Mouse (Mus musculus) midbrain, postnatal 0 days (tissue): ENCODE measurements at regions not wholly inside any gene's neighbourhood (a gene's known extent, or its start where the extent isn't known, plus 50 kb on each side); places are given as distances from the start of the nearest gene placed in this dataset.

Experiments used
- ATAC-seq: fragments of 200-750 bp; cut with Nextera tagmentation; 2 replicates; pipeline ENCODE4 v1.8.0; 2017; ENCODE audit warnings: moderate number of reproducible peaks, mild to moderate bottlenecking, moderate TSS enrichment, moderate library complexity; ENCODE audit not compliant: low FRiP score
- DNase-seq: peaks from one replicate; pipeline ENCODE4 v3.0.0-alpha.2; 2015; ENCODE audit warnings: low spot score
- H3K27ac ChIP-seq: fragments of 300-500 bp; sonication (generic); 2 replicates; pipeline ENCODE4 v1.5.1; 2014; ENCODE audit warnings: low read depth, mild to moderate bottlenecking, low read length, mixed read lengths
- H3K27me3 ChIP-seq: fragments of 300-500 bp; sonication (generic); 2 replicates; pipeline ENCODE4 v1.6.1; 2014; ENCODE audit warnings: low read length, control low read depth, mixed read lengths; ENCODE audit not compliant: insufficient read depth
- H3K36me3 ChIP-seq: fragments of 300-500 bp; sonication (generic); 2 replicates; pipeline ENCODE4 v1.6.1; 2014; ENCODE audit warnings: low read length, control low read depth, mixed read lengths; ENCODE audit not compliant: insufficient read depth
- H3K4me1 ChIP-seq: fragments of 300-500 bp; sonication (generic); 2 replicates; pipeline ENCODE4 v1.6.1; 2014; ENCODE audit warnings: mild to moderate bottlenecking, control low read depth, antibody characterized with exemption, low read length, mixed read lengths; ENCODE audit not compliant: insufficient read depth
- H3K4me2 ChIP-seq: fragments of 300-500 bp; sonication (generic); 2 replicates; pipeline ENCODE4 v1.6.1; 2014; ENCODE audit warnings: low read depth, mild to moderate bottlenecking, low read length, mixed read lengths; ENCODE audit not compliant: poor library complexity, severe bottlenecking
- H3K4me3 ChIP-seq: fragments of 300-500 bp; sonication (generic); 2 replicates; pipeline ENCODE4 v1.5.1; 2014; ENCODE audit warnings: low read depth, mild to moderate bottlenecking, low read length, moderate library complexity
- H3K9ac ChIP-seq: fragments of 300-500 bp; sonication (generic); replicated peaks from 2 replicates; pipeline ENCODE4 v1.6.1; 2014; ENCODE audit warnings: mild to moderate bottlenecking, low read length, moderate library complexity, mixed read lengths; ENCODE audit not compliant: poor library complexity, severe bottlenecking
- H3K9me3 ChIP-seq: fragments of 300-500 bp; sonication (generic); 2 replicates; pipeline ENCODE4 v1.6.1; 2016; ENCODE audit warnings: low read length, control low read depth
- CTCF ChIP-seq: IDR thresholded peaks from 2 replicates; pipeline ENCODE4 v1.5.1; 2016; ENCODE audit warnings: antibody characterized with exemption, mild to moderate bottlenecking
- WGBS: fragments of 180-500 bp; shearing (Covaris S2); extraction: QIAGEN DNeasy Blood & Tissue Kit; methylation state at CpG from one replicate; pipeline ENCODE4 v1.1.7; 2014; 5-methylcytosine and 5-hydroxymethylcytosine counted together

DNA sequence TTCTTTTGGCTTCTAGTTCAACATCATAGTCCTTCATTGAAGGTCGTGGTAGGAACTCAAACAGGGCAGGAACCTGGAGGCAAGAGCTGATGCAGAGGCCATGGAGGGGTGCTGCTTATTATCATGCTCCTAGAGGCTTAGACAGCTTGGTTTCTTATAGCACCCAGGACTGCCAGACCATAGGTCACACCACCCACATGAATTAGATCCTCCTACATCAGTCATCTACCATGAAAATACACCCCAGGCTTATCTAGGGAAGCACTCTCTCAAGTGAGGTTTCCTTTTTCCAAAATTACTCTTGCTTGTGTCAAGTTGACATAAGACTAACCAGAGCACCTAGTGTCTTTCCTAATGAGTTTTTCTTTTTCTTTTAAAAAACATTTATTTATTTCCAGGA is 109.7 kb upstream of the Max start:
- WGBS, result 81% methylated on average over 1 of the region's 1 CpGs
- TF ChIP-seq CTCF, result no peak

GRCm38 (mm10) chr12:77067938-77068337 is 105.9 kb upstream of the Max start:
- H3K4me2 ChIP-seq, result no peak overlapping the region
- no peak overlapping the region for H3K4me3 ChIP-seq
- no peaks in the 10 kb centered on the region for H3K36me3 ChIP-seq
- WGBS, result 89% methylated on average over 5 of the region's 5 CpGs
- DNase-seq (no peak), ATAC-seq (no peak)
- no peak overlapping the region for H3K9ac ChIP-seq
- H3K4me1 ChIP-seq, result no peaks in the 10 kb centered on the region
- H3K27ac ChIP-seq, result no peak overlapping the region
- no peak for TF ChIP-seq CTCF
- no peaks in the 10 kb centered on the region for H3K27me3 ChIP-seq
- no peaks in the 10 kb centered on the region for H3K9me3 ChIP-seq

More for the DNA sequence above, 109.7 kb upstream of the Max start:
- H3K9me3 ChIP-seq, result no peaks in the 10 kb centered on the region
- ATAC-seq (no peak), DNase-seq (no peak)
- H3K9ac ChIP-seq, result no peak overlapping the region
- no peak overlapping the region for H3K4me3 ChIP-seq
- H3K4me1 ChIP-seq, result no peaks in the 10 kb centered on the region
- H3K27me3 ChIP-seq, result no peaks in the 10 kb centered on the region
- no peak overlapping the region for H3K27ac ChIP-seq
- no peak overlapping the region for H3K4me2 ChIP-seq
- no peaks in the 10 kb centered on the region for H3K36me3 ChIP-seq

GRCm38 (mm10) chr12:77067115-77067514 is 105.1 kb upstream of the Max start:
- Histone ChIP-seq H3K4me3 (no peak overlapping the region), H3K27me3 (no peaks in the 10 kb centered on the region), H3K4me2 (no peak overlapping the region), H3K36me3 (no peaks in the 10 kb centered on the region), H3K9me3 (no peaks in the 10 kb centered on the region), H3K27ac (no peak overlapping the region), H3K9ac (no peak overlapping the region), H3K4me1 (no peaks in the 10 kb centered on the region)
- no peak for TF ChIP-seq CTCF
- 82% methylated on average over 5 of the region's 5 CpGs for WGBS
- no peak for DNase-seq
- ATAC-seq, result no peak

- Histone ChIP-seq H3K4me1 (no peaks in the 10 kb centered on the region), H3K27ac (no peak overlapping the region), H3K36me3 (no peaks in the 10 kb centered on the region), H3K9me3 (no peaks in the 10 kb centered on the region), H3K9ac (no peak overlapping the region), H3K27me3 (no peaks in the 10 kb centered on the region), H3K4me3 (no peak overlapping the region), H3K4me2 (no peak overlapping the region)
- WGBS, result 69% methylated on average over 6 of the region's 6 CpGs
- ATAC-seq (no peak), DNase-seq (no peak)
- TF ChIP-seq CTCF, result no peak
Measured at GRCm38 (mm10) chr12:77065645-77066512, 103.9 kb upstream of the Max start.

GRCm38 (mm10) chr12:77064048-77064447 is 102.0 kb upstream of the Max start:
- no peak for ATAC-seq
- no peaks in the 10 kb centered on the region for H3K36me3 ChIP-seq
- no peaks in the 10 kb centered on the region for H3K27me3 ChIP-seq
- no peak overlapping the region for H3K4me3 ChIP-seq
- no peak for DNase-seq
- no peak overlapping the region for H3K9ac ChIP-seq
- TF ChIP-seq CTCF, result no peak
- no peak overlapping the region for H3K4me2 ChIP-seq
- no peaks in the 10 kb centered on the region for H3K4me1 ChIP-seq
- H3K27ac ChIP-seq, result no peak overlapping the region
- WGBS, result 64% methylated on average over 4 of the region's 4 CpGs
- no peaks in the 10 kb centered on the region for H3K9me3 ChIP-seq

- ATAC-seq, result no peak
- Histone ChIP-seq H3K4me3 (no peak overlapping the region), H3K27me3 (no peaks in the 10 kb centered on the region), H3K9me3 (no peaks in the 10 kb centered on the region), H3K4me1 (no peaks in the 10 kb centered on the region), H3K36me3 (no peaks in the 10 kb centered on the region), H3K9ac (no peak overlapping the region), H3K4me2 (no peak overlapping the region), H3K27ac (no peak overlapping the region)
- no peak for TF ChIP-seq CTCF
- 81% methylated on average over 5 of the region's 5 CpGs for WGBS
- DNase-seq, result no peak
Measured at GRCm38 (mm10) chr12:77061562-77061847, 99.5 kb upstream of the Max start.
